Mouse (Mus musculus) megakaryocyte, embryonic 14.5 days (primary cell): ENCODE results near the gene Fam151a.

Experiments
- FLI1 ChIP-seq: IDR thresholded peaks from 2 replicates; pipeline ENCODE4 v1.6.1; 2012; ENCODE audit warnings: low read length, inconsistent platforms, mixed read lengths
- GATA1 ChIP-seq: IDR thresholded peaks from 3 replicates; pipeline ENCODE4 v1.6.1; 2012; ENCODE audit warnings: mixed read lengths, low read length, inconsistent platforms, borderline replicate concordance

DNA sequence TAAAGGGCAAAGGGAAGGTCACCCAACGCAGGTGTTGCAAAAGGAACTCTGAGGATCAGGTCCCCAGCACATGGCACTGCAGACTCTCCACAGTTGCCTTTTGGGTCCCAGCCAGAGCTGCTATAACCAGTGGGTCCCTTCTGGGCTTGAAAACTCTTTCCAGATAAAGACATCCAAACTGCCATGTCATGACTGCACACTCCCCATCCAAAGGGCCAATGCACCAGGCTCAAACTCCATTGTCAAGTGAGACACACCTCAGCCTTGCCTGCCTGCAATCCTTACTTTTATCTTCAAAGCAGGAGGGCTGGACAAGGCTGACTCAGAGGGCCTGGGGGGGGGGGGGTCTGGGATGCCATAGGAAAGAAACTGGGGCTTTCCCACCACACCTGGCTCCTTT lies 57.2 kb downstream of the Fam151a start:
- TF ChIP-seq GATA1 (no peak), FLI1 (no peak)
